Mouse (Mus musculus): ENCODE measurements around the gene Klk1b1. TPM values are rescaled to one million over a fixed set of nuclear protein-coding genes. Genes with fewer than 3 reads are reported as not detected.

Gene Klk1b1
- polyA plus RNA-seq (2012; rRNA removed): 1.1 and 2.1 TPM in 2 replicates

- H3K27ac ChIP-seq (ENCODE audit: control insufficient read depth, insufficient read depth, low read depth, low read length): no peak within 1 kb of the TSS
- TF ChIP-seq POLR2A (IDR thresholded peaks at IDR 0.05; ENCODE audit: control insufficient read depth, low read depth, low read length) (no peak), CTCF (IDR thresholded peaks at IDR 0.05; ENCODE audit: control insufficient read depth, insufficient read depth, insufficient replicate concordance, low read depth, low read length) (no peak)
- no peaks in the 10 kb centered on the region for H3K4me1 ChIP-seq (ENCODE audit: control insufficient read depth, insufficient read depth, low read length)
- H3K36me3 ChIP-seq (ENCODE audit: control insufficient read depth, insufficient read depth, low read length): no peaks in the 10 kb centered on the region
- no peaks in the 10 kb centered on the region for H3K27me3 ChIP-seq (ENCODE audit: control insufficient read depth, insufficient read depth, low read length)
- no peak within 1 kb of the TSS for H3K4me3 ChIP-seq (ENCODE audit: control insufficient read depth, low read depth, low read length)
Observed at GRCm38 (mm10) chr7:43966451-43966850, at the start of gene Klk1b1. Gene Klk1b1 (plus strand): TSS chr7:43966751.

- H3K4me1 ChIP-seq (ENCODE audit: control insufficient read depth, insufficient read depth, low read length): peaks cover 10% of the 10 kb centered on the region
- H3K36me3 ChIP-seq (ENCODE audit: control insufficient read depth, insufficient read depth, low read length): no peaks in the 10 kb centered on the region
- no peaks in the 10 kb centered on the region for H3K27me3 ChIP-seq (ENCODE audit: control insufficient read depth, insufficient read depth, low read length)
- H3K4me3 ChIP-seq (ENCODE audit: control insufficient read depth, low read depth, low read length): peak overlapping the region; percentile 71
- TF ChIP-seq CTCF (IDR thresholded peaks at IDR 0.05; ENCODE audit: control insufficient read depth, insufficient read depth, insufficient replicate concordance, low read depth, low read length): no peak
- no peak for TF ChIP-seq POLR2A (IDR thresholded peaks at IDR 0.05; ENCODE audit: control insufficient read depth, low read depth, low read length)
- H3K27ac ChIP-seq (ENCODE audit: control insufficient read depth, insufficient read depth, low read depth, low read length): no peak overlapping the region
Observed at GRCm38 (mm10) chr7:43918426-43918825, 48.1 kb upstream of the Klk1b1 start.

- H3K36me3 ChIP-seq (ENCODE audit: control insufficient read depth, insufficient read depth, low read length): no peaks in the 10 kb centered on the region
- H3K27me3 ChIP-seq (ENCODE audit: control insufficient read depth, insufficient read depth, low read length): no peaks in the 10 kb centered on the region
- H3K4me3 ChIP-seq (ENCODE audit: control insufficient read depth, low read depth, low read length): peak overlapping the region; percentile 71
- peaks cover 10% of the 10 kb centered on the region for H3K4me1 ChIP-seq (ENCODE audit: control insufficient read depth, insufficient read depth, low read length)
- H3K27ac ChIP-seq (ENCODE audit: control insufficient read depth, insufficient read depth, low read depth, low read length): no peak overlapping the region
- TF ChIP-seq POLR2A (IDR thresholded peaks at IDR 0.05; ENCODE audit: control insufficient read depth, low read depth, low read length): no peak
- no peak for TF ChIP-seq CTCF (IDR thresholded peaks at IDR 0.05; ENCODE audit: control insufficient read depth, insufficient read depth, insufficient replicate concordance, low read depth, low read length)
Observed at GRCm38 (mm10) chr7:43918871-43919270, 47.7 kb upstream of the Klk1b1 start.

GRCm38 (mm10) chr7:43919559-43920451 is 46.7 kb upstream of the Klk1b1 start:
- Histone ChIP-seq H3K27ac (ENCODE audit: control insufficient read depth, insufficient read depth, low read depth, low read length) (no peak overlapping the region), H3K27me3 (ENCODE audit: control insufficient read depth, insufficient read depth, low read length) (no peaks in the 10 kb centered on the region), H3K4me1 (ENCODE audit: control insufficient read depth, insufficient read depth, low read length) (peaks cover 10% of the 10 kb centered on the region), H3K36me3 (ENCODE audit: control insufficient read depth, insufficient read depth, low read length) (no peaks in the 10 kb centered on the region), H3K4me3 (ENCODE audit: control insufficient read depth, low read depth, low read length) (peak overlapping the region; percentile 71; the same call in 1 of the 2 replicates)
- peak; percentile 91; the same call in 1 of the 2 replicates for TF ChIP-seq CTCF (IDR thresholded peaks at IDR 0.05; ENCODE audit: control insufficient read depth, insufficient read depth, insufficient replicate concordance, low read depth, low read length)
- TF ChIP-seq POLR2A (IDR thresholded peaks at IDR 0.05; ENCODE audit: control insufficient read depth, low read depth, low read length): no peak

- TF ChIP-seq CTCF (IDR thresholded peaks at IDR 0.05; ENCODE audit: control insufficient read depth, insufficient read depth, insufficient replicate concordance, low read depth, low read length): no peak
- H3K4me3 ChIP-seq (ENCODE audit: control insufficient read depth, low read depth, low read length): no peak overlapping the region
Observed at GRCm38 (mm10) chr7:43920582-43920981, 46.0 kb upstream of the Klk1b1 start.

GRCm38 (mm10) chr7:43921087-43921486 is 45.5 kb upstream of the Klk1b1 start:
- no peak overlapping the region for H3K4me3 ChIP-seq (ENCODE audit: control insufficient read depth, low read depth, low read length)
- TF ChIP-seq CTCF (IDR thresholded peaks at IDR 0.05; ENCODE audit: control insufficient read depth, insufficient read depth, insufficient replicate concordance, low read depth, low read length): no peak
- no peak for TF ChIP-seq POLR2A (IDR thresholded peaks at IDR 0.05; ENCODE audit: control insufficient read depth, low read depth, low read length)
- H3K27me3 ChIP-seq (ENCODE audit: control insufficient read depth, insufficient read depth, low read length): no peaks in the 10 kb centered on the region
- no peaks in the 10 kb centered on the region for H3K36me3 ChIP-seq (ENCODE audit: control insufficient read depth, insufficient read depth, low read length)
- peaks cover 10% of the 10 kb centered on the region for H3K4me1 ChIP-seq (ENCODE audit: control insufficient read depth, insufficient read depth, low read length)
- H3K27ac ChIP-seq (ENCODE audit: control insufficient read depth, insufficient read depth, low read depth, low read length): no peak overlapping the region

More at GRCm38 (mm10) chr7:43920582-43920981, 46.0 kb upstream of the Klk1b1 start:
- no peaks in the 10 kb centered on the region for H3K27me3 ChIP-seq (ENCODE audit: control insufficient read depth, insufficient read depth, low read length)
- no peaks in the 10 kb centered on the region for H3K36me3 ChIP-seq (ENCODE audit: control insufficient read depth, insufficient read depth, low read length)
- H3K4me1 ChIP-seq (ENCODE audit: control insufficient read depth, insufficient read depth, low read length): peaks cover 10% of the 10 kb centered on the region
- no peak overlapping the region for H3K27ac ChIP-seq (ENCODE audit: control insufficient read depth, insufficient read depth, low read depth, low read length)

GRCm38 (mm10) chr7:43921941-43922340 is 44.6 kb upstream of the Klk1b1 start:
- Histone ChIP-seq H3K36me3 (ENCODE audit: control insufficient read depth, insufficient read depth, low read length) (no peaks in the 10 kb centered on the region), H3K27ac (ENCODE audit: control insufficient read depth, insufficient read depth, low read depth, low read length) (no peak overlapping the region), H3K4me3 (ENCODE audit: control insufficient read depth, low read depth, low read length) (no peak overlapping the region), H3K27me3 (ENCODE audit: control insufficient read depth, insufficient read depth, low read length) (no peaks in the 10 kb centered on the region), H3K4me1 (ENCODE audit: control insufficient read depth, insufficient read depth, low read length) (peaks cover 10% of the 10 kb centered on the region)
- TF ChIP-seq CTCF (IDR thresholded peaks at IDR 0.05; ENCODE audit: control insufficient read depth, insufficient read depth, insufficient replicate concordance, low read depth, low read length) (no peak), POLR2A (IDR thresholded peaks at IDR 0.05; ENCODE audit: control insufficient read depth, low read depth, low read length) (no peak)
